Mouse (Mus musculus) embryonic facial prominence, embryonic 11.5 days (tissue): ENCODE measurements at regions not wholly inside any gene's neighbourhood (a gene's known extent, or its start where the extent isn't known, plus 50 kb on each side); places are given as distances from the start of the nearest gene placed in this dataset.

Experiments
- ATAC-seq: fragments of 200-750 bp; cut with Nextera tagmentation; replicated peaks from 2 replicates; pipeline ENCODE4 v1.8.0; 2017; ENCODE audit warnings: low read depth; ENCODE audit not compliant: insufficient number of reproducible peaks, low FRiP score, low TSS enrichment
- DNase-seq: peaks from one replicate; pipeline ENCODE4 v3.0.0-alpha.2; 2015; ENCODE audit warnings: low spot score
- H3K27ac ChIP-seq: fragments of 300-500 bp; sonication (generic); replicated peaks from 2 replicates; pipeline ENCODE4 v1.5.1; 2014; ENCODE audit warnings: mild to moderate bottlenecking, low read depth, low read length, control low read depth
- H3K27me3 ChIP-seq: fragments of 300-500 bp; sonication (generic); 2 replicates; pipeline ENCODE4 v1.6.1; 2014; ENCODE audit warnings: mild to moderate bottlenecking, low read length, moderate library complexity, mixed read lengths; ENCODE audit not compliant: control insufficient read depth, insufficient read depth
- H3K36me3 ChIP-seq: fragments of 300-500 bp; sonication (generic); replicated peaks from 2 replicates; pipeline ENCODE4 v1.6.1; 2014; ENCODE audit warnings: low read depth, mild to moderate bottlenecking, low read length, moderate library complexity, mixed read lengths; ENCODE audit not compliant: control insufficient read depth, insufficient read depth
- H3K4me1 ChIP-seq: fragments of 300-500 bp; sonication (generic); 2 replicates; pipeline ENCODE4 v1.6.1; 2014; ENCODE audit warnings: low read length, mixed read lengths; ENCODE audit not compliant: control insufficient read depth, insufficient read depth
- H3K4me2 ChIP-seq: fragments of 300-500 bp; sonication (generic); 2 replicates; pipeline ENCODE4 v1.6.1; 2014; ENCODE audit warnings: low read depth, mild to moderate bottlenecking, control low read depth, low read length, moderate library complexity
- H3K4me3 ChIP-seq: fragments of 300-500 bp; sonication (generic); 2 replicates; pipeline ENCODE4 v1.5.1; 2014; ENCODE audit warnings: low read depth, low read length, control low read depth
- H3K9ac ChIP-seq: fragments of 300-500 bp; sonication (generic); replicated peaks from 2 replicates; pipeline ENCODE4 v1.6.1; 2014; ENCODE audit warnings: mild to moderate bottlenecking, control low read depth, low read length
- H3K9me3 ChIP-seq: fragments of 300-500 bp; sonication (generic); replicated peaks from 2 replicates; pipeline ENCODE4 v1.6.1; 2016; ENCODE audit warnings: mild to moderate bottlenecking, low read length, inconsistent platforms, mixed read lengths; ENCODE audit not compliant: control insufficient read depth
- WGBS: fragments of 180-500 bp; shearing (Covaris S2); extraction: QIAGEN DNeasy Blood & Tissue Kit; methylation state at CpG from one replicate; pipeline ENCODE4 v1.1.7; 2014; 5-methylcytosine and 5-hydroxymethylcytosine counted together

DNA sequence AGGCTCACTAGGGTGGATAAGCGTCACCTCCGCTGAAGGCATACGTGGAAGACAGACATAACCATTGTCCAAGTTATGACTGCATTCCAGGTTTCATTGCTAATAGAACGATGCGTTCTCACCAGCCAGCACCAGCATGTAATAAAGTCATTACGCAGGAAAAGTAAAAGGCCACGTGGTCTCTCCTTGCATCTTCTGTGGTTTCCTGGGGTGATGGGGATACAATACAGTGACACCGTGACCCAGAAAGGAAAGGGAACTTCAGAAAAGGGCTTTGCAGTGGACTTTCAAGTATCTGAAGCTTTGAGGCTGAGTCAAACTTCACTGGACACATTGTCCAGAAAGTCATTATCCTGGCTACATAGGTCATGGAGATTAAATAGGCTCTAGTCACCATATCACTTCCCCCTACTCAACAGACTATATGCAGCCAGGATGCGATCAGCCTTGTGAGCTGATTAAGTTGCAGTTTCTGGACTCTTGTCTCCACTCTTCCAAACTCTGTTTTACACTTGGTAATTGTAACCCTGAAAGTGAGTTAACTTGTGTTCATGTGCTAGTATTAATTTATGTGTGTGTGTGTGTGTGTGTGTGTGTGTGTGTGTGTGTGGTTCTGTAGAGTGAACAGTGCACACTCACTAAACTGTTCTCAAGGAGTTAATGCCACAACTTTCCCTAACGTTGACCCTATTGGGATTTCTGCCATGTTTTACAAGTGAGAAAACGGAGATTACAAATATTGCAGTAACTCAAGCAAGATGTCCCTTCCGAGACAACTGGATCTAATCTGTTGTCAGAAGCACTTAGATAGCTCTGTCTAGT is 522.2 kb downstream of the Rwdd3 start:
- DNase-seq (no peak), ATAC-seq (no peak)
- WGBS, result 83% methylated on average over 12 of the region's 12 CpGs
- H3K9me3 ChIP-seq, result no peaks in the 10 kb centered on the region
- no peak overlapping the region for H3K9ac ChIP-seq
- H3K27me3 ChIP-seq, result no peaks in the 10 kb centered on the region
- H3K4me3 ChIP-seq, result no peak overlapping the region
- no peak overlapping the region for H3K4me2 ChIP-seq
- no peaks in the 10 kb centered on the region for H3K4me1 ChIP-seq
- H3K36me3 ChIP-seq, result no peaks in the 10 kb centered on the region
- no peak overlapping the region for H3K27ac ChIP-seq

DNA sequence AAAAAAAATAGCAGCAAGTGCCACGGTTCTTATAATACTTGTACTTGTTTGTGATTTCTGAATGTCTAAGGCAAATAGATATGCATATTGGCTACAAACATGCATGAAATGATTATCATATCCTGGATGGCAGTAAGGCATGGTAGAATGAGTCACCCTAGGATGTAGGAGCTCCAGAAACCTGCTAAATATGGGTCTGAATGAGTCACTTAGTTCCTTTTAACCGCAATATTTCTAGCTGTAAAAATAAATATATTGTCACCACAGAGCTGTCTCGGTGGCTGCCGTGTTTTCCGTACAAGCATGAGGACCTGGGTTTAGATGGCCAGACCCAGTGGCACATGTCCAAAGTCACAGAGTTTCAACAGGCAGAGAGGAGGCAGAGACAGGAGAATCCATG is 523.1 kb downstream of the Rwdd3 start:
- no peak for DNase-seq
- no peaks in the 10 kb centered on the region for H3K9me3 ChIP-seq
- no peaks in the 10 kb centered on the region for H3K36me3 ChIP-seq
- no peaks in the 10 kb centered on the region for H3K27me3 ChIP-seq
- H3K4me1 ChIP-seq, result no peaks in the 10 kb centered on the region
- H3K4me3 ChIP-seq, result no peak overlapping the region
- H3K27ac ChIP-seq, result no peak overlapping the region
- no peak overlapping the region for H3K9ac ChIP-seq
- ATAC-seq, result no peak
- WGBS, result 95% methylated on average over 5 of the region's 5 CpGs
- no peak overlapping the region for H3K4me2 ChIP-seq

DNA sequence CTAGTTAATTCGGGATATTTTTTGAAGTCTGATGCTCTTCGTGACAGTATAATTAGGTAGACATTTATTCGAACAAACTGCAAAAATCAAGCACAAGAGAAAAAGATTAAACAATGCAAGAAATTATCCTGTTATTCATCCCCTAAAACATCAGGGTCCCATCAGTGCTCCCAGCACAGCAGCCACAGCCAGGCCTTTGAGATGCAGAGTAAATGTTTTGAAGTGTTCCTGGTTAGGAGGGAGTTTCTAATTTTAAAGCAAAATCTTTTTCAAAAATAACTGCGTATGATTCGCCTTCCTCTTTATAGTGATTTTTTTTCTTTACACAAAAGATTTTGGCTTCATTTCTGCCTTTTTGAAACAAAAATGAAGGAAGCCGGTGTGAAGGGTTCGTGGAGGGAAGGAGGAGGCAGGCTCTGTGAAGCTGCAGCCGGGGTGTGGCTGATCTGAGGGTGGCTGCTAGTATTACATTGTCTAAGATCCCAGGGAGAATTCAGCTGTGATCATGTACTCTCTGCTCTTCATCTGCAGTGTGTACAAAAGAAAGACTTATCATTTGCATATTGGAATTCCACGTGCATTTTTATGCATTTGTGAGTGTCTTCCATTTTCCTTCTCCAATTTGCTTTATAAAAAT is 534.7 kb downstream of the Rwdd3 start:
- 73% methylated on average over 9 of the region's 9 CpGs for WGBS
- Histone ChIP-seq H3K27me3 (no peaks in the 10 kb centered on the region), H3K4me3 (no peak overlapping the region), H3K4me1 (no peaks in the 10 kb centered on the region), H3K27ac (no peak overlapping the region), H3K4me2 (no peak overlapping the region), H3K9me3 (no peaks in the 10 kb centered on the region), H3K9ac (no peak overlapping the region), H3K36me3 (no peaks in the 10 kb centered on the region)
- no peak for DNase-seq
- no peak for ATAC-seq

DNA sequence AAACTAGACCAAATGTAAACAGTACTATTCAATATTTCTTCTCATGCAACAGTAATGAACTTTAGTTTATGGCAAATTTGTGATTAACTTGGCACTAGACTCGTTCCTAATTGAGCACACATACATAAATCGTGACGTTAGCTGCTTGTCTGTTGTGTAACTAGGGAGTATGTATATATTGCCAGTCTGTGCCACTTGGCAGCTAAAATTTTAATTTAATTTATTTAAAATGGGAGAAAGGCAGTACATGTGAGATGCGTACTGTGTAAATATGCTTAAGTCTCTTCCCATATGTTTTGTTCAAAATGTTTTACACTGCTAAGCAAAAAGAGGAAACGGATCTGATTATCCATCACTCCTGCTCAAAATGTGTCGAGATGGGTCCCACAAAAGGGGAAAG is 553.1 kb downstream of the Rwdd3 start:
- Histone ChIP-seq H3K4me1 (no peaks in the 10 kb centered on the region), H3K27me3 (no peaks in the 10 kb centered on the region), H3K36me3 (no peaks in the 10 kb centered on the region), H3K27ac (no peak overlapping the region), H3K9ac (no peak overlapping the region), H3K4me3 (no peak overlapping the region), H3K9me3 (no peaks in the 10 kb centered on the region), H3K4me2 (no peak overlapping the region)
- ATAC-seq (no peak), DNase-seq (no peak)
- WGBS, result 88% methylated on average over 6 of the region's 6 CpGs

DNA sequence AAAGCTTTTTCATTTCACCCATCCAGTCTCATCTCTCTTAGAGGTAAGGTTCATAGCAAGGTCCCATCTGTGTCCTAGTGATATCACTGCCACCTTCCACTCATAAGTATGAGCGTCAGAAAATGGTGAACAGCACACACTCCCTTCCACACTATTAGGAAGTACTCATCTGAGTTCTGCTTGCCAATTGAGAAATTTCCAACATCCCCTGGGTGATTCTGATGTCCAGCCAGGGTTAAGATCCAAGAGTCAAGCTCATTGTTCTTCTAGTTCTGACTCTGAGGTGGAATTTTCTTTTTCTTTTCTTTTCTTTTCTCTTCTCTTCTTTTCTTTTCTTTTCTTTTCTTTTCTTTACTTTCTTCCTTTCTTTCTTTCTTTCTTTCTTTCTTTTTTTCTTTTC is 577.3 kb downstream of the Rwdd3 start:
- H3K27ac ChIP-seq, result no peak overlapping the region
- H3K27me3 ChIP-seq, result no peaks in the 10 kb centered on the region
- 88% methylated on average over 1 of the region's 1 CpGs for WGBS
- no peak for DNase-seq
- no peak overlapping the region for H3K9ac ChIP-seq
- no peaks in the 10 kb centered on the region for H3K4me1 ChIP-seq
- H3K4me2 ChIP-seq, result no peak overlapping the region
- H3K4me3 ChIP-seq, result no peak overlapping the region
- H3K36me3 ChIP-seq, result no peaks in the 10 kb centered on the region
- H3K9me3 ChIP-seq, result no peaks in the 10 kb centered on the region
- ATAC-seq, result no peak

DNA sequence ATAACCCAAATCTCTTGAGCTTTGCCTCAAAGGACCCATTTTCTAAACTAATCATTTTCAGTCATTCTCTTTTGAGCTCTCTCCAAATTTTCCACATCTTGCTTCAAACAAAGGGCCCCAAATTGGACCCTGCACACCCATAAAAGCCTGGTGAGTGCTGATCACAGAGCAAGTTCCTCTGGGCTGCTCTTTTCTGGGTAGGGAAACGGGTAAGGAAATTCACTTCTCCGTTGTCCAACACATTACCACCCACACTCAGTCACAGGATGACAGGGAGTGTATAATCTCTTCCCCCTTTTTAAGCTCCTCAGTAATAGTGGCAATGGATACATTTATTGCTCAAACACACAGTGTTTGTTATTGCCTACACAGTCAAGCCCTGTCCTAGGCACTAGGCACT is 580.3 kb downstream of the Rwdd3 start:
- no peak overlapping the region for H3K9ac ChIP-seq
- no peaks in the 10 kb centered on the region for H3K9me3 ChIP-seq
- no peaks in the 10 kb centered on the region for H3K36me3 ChIP-seq
- H3K4me2 ChIP-seq, result no peak overlapping the region
- no peak overlapping the region for H3K27ac ChIP-seq
- ATAC-seq (no peak), DNase-seq (no peak)
- WGBS, result 74% methylated on average over 2 of the region's 2 CpGs
- H3K4me3 ChIP-seq, result no peak overlapping the region
- H3K27me3 ChIP-seq, result no peaks in the 10 kb centered on the region
- H3K4me1 ChIP-seq, result no peaks in the 10 kb centered on the region

DNA sequence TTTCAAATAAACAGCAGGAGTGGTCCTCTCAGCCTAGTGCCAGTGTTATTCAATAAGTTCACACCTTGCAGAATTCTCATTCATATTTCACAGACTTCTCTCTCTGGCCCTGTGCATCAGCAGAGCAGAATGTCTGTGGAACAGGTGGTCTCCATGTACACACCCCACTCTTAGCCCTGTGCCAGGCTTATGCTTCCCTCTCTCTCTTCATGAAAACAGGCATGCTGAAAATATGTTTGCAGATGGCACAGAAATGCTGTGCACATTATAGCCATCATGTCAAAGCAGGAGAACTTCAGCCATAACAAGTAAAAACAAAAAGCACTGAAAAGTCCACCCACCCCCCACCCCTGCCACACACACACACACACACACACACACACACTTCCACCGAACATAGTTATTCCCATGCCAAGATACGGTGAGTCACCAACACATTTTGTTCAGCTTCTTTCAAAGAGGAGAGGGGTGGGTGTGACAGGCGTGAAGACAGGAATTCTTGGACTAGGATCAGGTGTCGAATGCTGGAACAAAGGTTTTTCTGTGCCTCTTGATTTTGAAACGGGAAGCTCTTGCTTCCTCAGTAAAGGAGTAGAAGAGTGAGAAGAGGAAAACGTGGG is 600.6 kb downstream of the Rwdd3 start:
- 22% methylated on average over 6 of the region's 6 CpGs for WGBS
- no peak for ATAC-seq

More for the DNA sequence above, 600.6 kb downstream of the Rwdd3 start:
- Histone ChIP-seq H3K27ac (no peak overlapping the region), H3K4me1 (no peaks in the 10 kb centered on the region), H3K27me3 (no peaks in the 10 kb centered on the region), H3K4me3 (no peak overlapping the region), H3K9ac (no peak overlapping the region), H3K36me3 (no peaks in the 10 kb centered on the region), H3K9me3 (no peaks in the 10 kb centered on the region), H3K4me2 (no peak overlapping the region)
- DNase-seq, result peak; percentile 5
